Mouse (Mus musculus) heart, postnatal 0 days (tissue): ENCODE data around the gene Pnpla5.

Experiments
- CTCF ChIP-seq: IDR thresholded peaks from 2 replicates; pipeline ENCODE4 v1.5.1; 2016; ENCODE audit warnings: antibody characterized with exemption, control low read depth, low read depth
- EP300 ChIP-seq: IDR thresholded peaks from 2 replicates; pipeline ENCODE4 v1.6.1; 2016; ENCODE audit warnings: antibody characterized with exemption, low read depth

DNA sequence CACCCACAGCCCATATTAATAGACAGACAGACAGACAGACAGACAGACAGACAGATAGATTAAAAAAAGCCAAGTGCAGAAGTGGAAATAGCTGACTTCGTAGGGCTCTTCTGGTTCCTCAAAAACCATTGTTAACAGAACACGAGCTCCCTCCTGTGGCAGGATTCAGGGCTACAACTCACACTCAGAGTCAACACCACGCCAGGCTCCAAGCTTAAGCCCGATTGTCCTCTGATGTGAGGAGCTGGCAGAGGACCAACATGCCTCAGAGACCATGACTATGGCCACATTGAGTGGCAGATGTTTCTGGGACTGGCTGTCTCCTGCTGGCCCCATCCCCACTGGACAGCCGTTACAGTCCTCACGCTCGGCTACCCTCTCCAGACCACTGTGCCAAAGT lies 50.7 kb downstream of the Pnpla5 start:
- peak; percentile 43 for TF ChIP-seq CTCF
- TF ChIP-seq EP300 = no peak
